Mouse (Mus musculus): ENCODE data around the gene Slc27a5.

GRCm38 (mm10) chr7:12965678-12966091 is 32.3 kb downstream of the Slc27a5 start, which contains the start of gene Zfp324:
- TF ChIP-seq EP300 (IDR thresholded peaks at IDR 0.05; ENCODE audit: low read depth) (peak; percentile 15; the same call in 1 of the 2 replicates), CTCF (IDR thresholded peaks at IDR 0.05; ENCODE audit: low read depth) (no peak)

All from heart, postnatal 0 days (tissue).